Mouse (Mus musculus) heart, adult 2 months (tissue): ENCODE data around the gene Trip6. TPM values are rescaled to one million over a fixed set of nuclear protein-coding genes. Genes with fewer than 3 reads are reported as not detected.

ENCODE experiments used
- DNase-seq, 2 experiments: peaks; one replicate each; pipeline ENCODE4 v3.0.0; 2021
- H3K27ac ChIP-seq: fragments of 200-600 bp; 2 replicates; pipeline ENCODE4 v1.8.1; 2022
- H3K27me3 ChIP-seq: fragments of 200-500 bp; 2 replicates; pipeline ENCODE4 v1.6.1; 2012; ENCODE audit warnings: mild to moderate bottlenecking, low read length, inconsistent platforms, mixed read lengths; ENCODE audit not compliant: control insufficient read depth, insufficient read depth
- H3K36me3 ChIP-seq: fragments of 200-500 bp; 2 replicates; pipeline ENCODE4 v1.6.1; 2012; ENCODE audit warnings: low read length, inconsistent platforms; ENCODE audit not compliant: control insufficient read depth, insufficient read depth
- H3K4me1 ChIP-seq: fragments of 200-500 bp; 2 replicates; pipeline ENCODE4 v1.6.1; 2011; ENCODE audit warnings: low read length; ENCODE audit not compliant: control insufficient read depth, insufficient read depth
- H3K4me3 ChIP-seq: fragments of 200-600 bp; 2 replicates; pipeline ENCODE4 v1.8.1; 2022
- H3K79me2 ChIP-seq: fragments of 200-500 bp; replicated peaks from 2 replicates; pipeline ENCODE4 v1.6.1; 2012; ENCODE audit warnings: mild to moderate bottlenecking, inconsistent platforms, low read length, moderate library complexity, mixed read lengths; ENCODE audit not compliant: control insufficient read depth, insufficient read depth
- H3K9ac ChIP-seq: fragments of 200-500 bp; 2 replicates; pipeline ENCODE4 v1.6.1; 2012; ENCODE audit warnings: low read depth, mild to moderate bottlenecking, control low read depth, inconsistent platforms, low read length, mixed read lengths
- CTCF ChIP-seq: fragments of 200-600 bp; IDR thresholded peaks from 2 replicates; pipeline ENCODE4 v1.8.1; 2022; ENCODE audit warnings: antibody characterized with exemption, mild to moderate bottlenecking, moderate library complexity
- EP300 ChIP-seq: fragments of 200-500 bp; IDR thresholded peaks from 2 replicates; pipeline ENCODE4 v1.6.1; 2011; ENCODE audit warnings: low read depth, low read length, control low read depth; ENCODE audit not compliant: insufficient read depth
- POLR2A ChIP-seq: fragments of 200-500 bp; IDR thresholded peaks from 2 replicates; pipeline ENCODE4 v1.6.1; 2011; ENCODE audit warnings: mild to moderate bottlenecking, low read depth, low read length, control low read depth; ENCODE audit not compliant: insufficient read depth
- WGBS: fragments of 180-500 bp; shearing (Covaris S2); methylation state at CpG from one replicate; pipeline ENCODE4 v1.1.7; 2018; 5-methylcytosine and 5-hydroxymethylcytosine counted together
- intact Hi-C: fragments of 180-260 bp; cut with DNase I; formaldehyde crosslinking; loops from one replicate; pipeline ENCODE4 v1.15.1; 2025
- polyA plus RNA-seq: library from polyadenylated mRNA; depleted of rRNA; stranded (reverse); fragments of >200 nt; gene quantifications from 2 replicates; pipeline ENCODE4 v1.2.3, GENCODE M21; 2012
- total RNA-seq, 2 experiments: library from RNA; stranded (reverse); gene quantifications; 2 replicates each; pipeline ENCODE4 v1.2.3; 2021

The Trip6 gene
- total and polyA plus RNA-seq, 3 experiments = 12.5 to 24.2 (median 13.6) TPM

GRCm38 (mm10) chr5:137293282-137293681 lies 20.9 kb downstream of the Trip6 start:
- Histone ChIP-seq H3K4me3 (peak overlapping the region; percentile 65), H3K4me1 (no peaks in the 10 kb centered on the region), H3K36me3 (no peaks in the 10 kb centered on the region), H3K27ac (peak overlapping the region; percentile 83), H3K27me3 (no peaks in the 10 kb centered on the region; the same call in 1 of the 2 replicates), H3K9ac (peak overlapping the region; percentile 35), H3K79me2 (no peaks in the 10 kb centered on the region)
- 1% methylated on average over 15 of the region's 15 CpGs for WGBS
- intact Hi-C loops = loop anchor here (2.0 kb wide), 2 partner anchors 18 to 88 kb away; no protein-coding TSS in a partner anchor
- DNase-seq = peak; percentile 84 to 86
- peak; percentile 34 for TF ChIP-seq CTCF
- peak; percentile 57; the same call in 1 of the 2 replicates for TF ChIP-seq POLR2A
- TF ChIP-seq EP300 = no peak

GRCm38 (mm10) chr5:137291381-137291926 lies 22.8 kb downstream of the Trip6 start:
- Histone ChIP-seq H3K79me2 (no peaks in the 10 kb centered on the region), H3K36me3 (no peaks in the 10 kb centered on the region), H3K27me3 (no peaks in the 10 kb centered on the region; the same call in 1 of the 2 replicates), H3K4me3 (no peak overlapping the region), H3K9ac (no peak overlapping the region), H3K4me1 (no peaks in the 10 kb centered on the region), H3K27ac (no peak overlapping the region)
- TF ChIP-seq CTCF (no peak), EP300 (no peak), POLR2A (no peak)
- intact Hi-C loops = no loop called here
- no peak for DNase-seq
- 76% methylated on average over 15 of the region's 15 CpGs for WGBS

GRCm38 (mm10) chr5:137290677-137291076 lies 23.5 kb downstream of the Trip6 start:
- no peak for TF ChIP-seq POLR2A
- no peak for TF ChIP-seq EP300
- peak; percentile 84 for TF ChIP-seq CTCF
- Histone ChIP-seq H3K4me1 (no peaks in the 10 kb centered on the region), H3K27me3 (no peaks in the 10 kb centered on the region; the same call in 1 of the 2 replicates), H3K27ac (no peak overlapping the region), H3K9ac (no peak overlapping the region), H3K4me3 (no peak overlapping the region), H3K36me3 (no peaks in the 10 kb centered on the region), H3K79me2 (no peaks in the 10 kb centered on the region)
- intact Hi-C loops = no loop called here
- peak; percentile 72 to 73 for DNase-seq
- 27% methylated on average over 15 of the region's 15 CpGs for WGBS

GRCm38 (mm10) chr5:137289591-137290365 lies 24.4 kb downstream of the Trip6 start:
- no peaks in the 10 kb centered on the region for H3K4me1 ChIP-seq
- H3K79me2 ChIP-seq = no peaks in the 10 kb centered on the region
- no peak overlapping the region for H3K4me3 ChIP-seq
- H3K27me3 ChIP-seq = no peaks in the 10 kb centered on the region; the same call in 1 of the 2 replicates
- no peak overlapping the region for H3K27ac ChIP-seq
- no peak overlapping the region for H3K9ac ChIP-seq
- TF ChIP-seq POLR2A (no peak), CTCF (no peak), EP300 (no peak)
- no peak for DNase-seq
- intact Hi-C loops = no loop called here
- no peaks in the 10 kb centered on the region for H3K36me3 ChIP-seq
- WGBS = 72% methylated on average over 13 of the region's 13 CpGs

GRCm38 (mm10) chr5:137288999-137289470 lies 25.2 kb downstream of the Trip6 start:
- Histone ChIP-seq H3K79me2 (no peaks in the 10 kb centered on the region), H3K4me1 (no peaks in the 10 kb centered on the region), H3K27me3 (no peaks in the 10 kb centered on the region; the same call in 1 of the 2 replicates), H3K4me3 (peak overlapping the region; percentile 21; the same call in 1 of the 2 replicates), H3K36me3 (no peaks in the 10 kb centered on the region), H3K27ac (peak overlapping the region; percentile 17; the same call in 1 of the 2 replicates), H3K9ac (no peak overlapping the region)
- DNase-seq = peak; percentile 30 to 40
- intact Hi-C loops = no loop called here
- WGBS = 9% methylated on average over 25 of the region's 25 CpGs
- TF ChIP-seq CTCF (peak; percentile 55), POLR2A (no peak), EP300 (no peak)
